Mouse (Mus musculus): ENCODE results near the gene 9130230L23Rik. TPM values are rescaled to one million over a fixed set of nuclear protein-coding genes. Genes with fewer than 3 reads are reported as not detected.

Gene 9130230L23Rik
- polyA plus RNA-seq, 1 experiment from 2014 or later: 1.7 TPM

DNA sequence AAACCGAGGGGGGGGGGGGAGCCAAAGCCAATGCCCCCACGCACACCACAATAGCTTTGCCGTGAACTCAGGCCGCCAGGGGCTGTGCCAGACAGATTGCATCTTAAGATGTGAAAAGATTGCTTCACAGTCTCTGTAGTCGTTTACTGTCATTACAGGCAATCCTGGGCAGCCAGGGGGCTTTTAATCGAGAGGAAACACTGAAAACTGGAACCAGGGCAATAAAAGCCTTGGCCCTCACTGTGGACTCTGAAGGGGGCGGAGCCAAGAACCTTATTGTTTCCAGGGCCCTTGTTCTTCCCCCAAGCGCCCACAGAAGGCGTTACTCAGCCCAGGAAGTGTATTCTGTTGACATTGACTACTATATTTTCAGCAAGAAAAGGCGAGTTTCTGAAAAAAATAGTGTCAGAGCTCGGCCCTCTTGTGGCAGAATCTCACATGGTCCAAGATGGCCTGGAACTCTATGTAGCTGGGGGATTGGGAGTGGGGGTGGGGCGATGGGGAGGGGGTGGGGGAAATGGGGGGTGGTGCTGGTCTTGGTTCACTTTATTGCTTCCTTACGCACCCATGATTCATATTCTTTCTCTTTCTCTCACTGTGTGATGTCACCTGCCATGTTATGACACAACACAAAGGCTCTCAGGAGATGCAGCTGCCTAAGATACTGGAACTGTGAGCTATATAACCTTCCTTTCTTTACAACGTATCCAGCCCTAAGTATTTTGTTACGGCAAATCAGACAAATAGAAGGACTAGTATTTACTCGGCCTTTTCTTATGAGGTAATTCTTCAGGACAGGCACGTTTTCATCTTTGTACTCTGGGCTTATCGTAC, 53.2 kb downstream of the 9130230L23Rik start:
- no peak overlapping the region for H3K27ac ChIP-seq (ENCODE audit: low read length)
- no peaks in the 10 kb centered on the region for H3K36me3 ChIP-seq (ENCODE audit: insufficient read depth, low read length)
- TF ChIP-seq CTCF (IDR thresholded peaks at IDR 0.05): no peak
- TF ChIP-seq EP300 (IDR thresholded peaks at IDR 0.05): no peak
- no peaks in the 10 kb centered on the region for H3K27me3 ChIP-seq (replicated peaks; ENCODE audit: insufficient read depth, low read length)
- ATAC-seq (no peak; the same call in 1 of the 2 replicates), DNase-seq (ENCODE audit: low spot score) (peak; percentile 7)
- H3K4me2 ChIP-seq (replicated peaks; ENCODE audit: low read depth, low read length): no peak overlapping the region
- WGBS: 67% methylated on average over 18 of the region's 18 CpGs
- no peaks in the 10 kb centered on the region for H3K4me1 ChIP-seq (ENCODE audit: insufficient read depth, low read depth, low read length)
- no peak overlapping the region for H3K9ac ChIP-seq (replicated peaks; ENCODE audit: low read depth)
- H3K4me3 ChIP-seq (ENCODE audit: low read depth, low read length): no peak overlapping the region
- H3K9me3 ChIP-seq (ENCODE audit: low read length): no peaks in the 10 kb centered on the region

DNA sequence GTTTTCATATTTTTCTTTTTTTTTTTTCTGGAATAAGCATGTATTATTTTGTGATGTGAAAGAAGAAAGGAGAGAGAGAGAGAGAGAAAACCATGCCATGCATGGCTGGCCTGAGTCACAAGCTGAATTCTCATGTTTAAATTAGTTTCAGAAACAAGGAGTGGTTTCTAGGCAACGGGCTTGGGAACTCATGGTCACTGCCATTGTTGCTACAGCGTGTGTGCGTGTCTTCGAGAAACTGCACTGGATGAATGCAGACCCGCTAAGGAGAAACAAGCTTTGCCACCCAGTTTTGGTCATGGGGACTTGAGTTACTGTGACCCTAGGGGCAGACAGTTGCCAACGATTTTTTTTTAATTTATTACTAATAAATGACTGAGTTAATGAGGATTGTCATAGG, 53.8 kb downstream of the 9130230L23Rik start:
- no peak overlapping the region for H3K4me2 ChIP-seq (replicated peaks; ENCODE audit: low read depth, low read length)
- H3K27ac ChIP-seq (ENCODE audit: low read length): no peak overlapping the region
- no peaks in the 10 kb centered on the region for H3K9me3 ChIP-seq (ENCODE audit: low read length)
- no peaks in the 10 kb centered on the region for H3K36me3 ChIP-seq (ENCODE audit: insufficient read depth, low read length)
- no peaks in the 10 kb centered on the region for H3K4me1 ChIP-seq (ENCODE audit: insufficient read depth, low read depth, low read length)
- no peak overlapping the region for H3K4me3 ChIP-seq (ENCODE audit: low read depth, low read length)
- ATAC-seq (no peak), DNase-seq (ENCODE audit: low spot score) (peak; percentile 48)
- no peak for TF ChIP-seq CTCF (IDR thresholded peaks at IDR 0.05)
- no peak for TF ChIP-seq EP300 (IDR thresholded peaks at IDR 0.05)
- 40% methylated on average over 6 of the region's 6 CpGs for WGBS
- H3K27me3 ChIP-seq (replicated peaks; ENCODE audit: insufficient read depth, low read length): no peaks in the 10 kb centered on the region
- H3K9ac ChIP-seq (replicated peaks; ENCODE audit: low read depth): no peak overlapping the region

DNA sequence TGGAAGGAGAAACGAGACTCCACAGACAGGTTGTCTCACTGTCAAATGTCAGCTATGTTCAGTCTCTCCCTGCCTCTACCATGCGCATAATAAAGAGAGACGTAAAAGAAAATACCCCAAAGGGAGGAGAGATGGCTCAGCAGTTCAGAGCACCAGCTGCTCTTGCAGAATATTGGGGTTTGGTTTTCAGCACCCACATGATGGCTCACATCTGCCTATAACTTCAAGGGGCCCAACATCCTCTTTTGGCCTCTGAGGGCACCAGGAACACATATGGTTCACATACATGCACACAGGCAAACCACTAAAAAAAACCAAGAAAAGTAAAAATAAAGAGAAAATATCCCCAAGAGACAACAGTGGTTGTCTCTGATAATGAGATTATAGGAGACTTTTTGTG, 54.3 kb downstream of the 9130230L23Rik start:
- Histone ChIP-seq H3K4me2 (replicated peaks; ENCODE audit: low read depth, low read length) (no peak overlapping the region), H3K4me1 (ENCODE audit: insufficient read depth, low read depth, low read length) (no peaks in the 10 kb centered on the region), H3K9ac (replicated peaks; ENCODE audit: low read depth) (no peak overlapping the region), H3K36me3 (ENCODE audit: insufficient read depth, low read length) (no peaks in the 10 kb centered on the region), H3K27ac (ENCODE audit: low read length) (no peak overlapping the region), H3K4me3 (ENCODE audit: low read depth, low read length) (no peak overlapping the region), H3K27me3 (replicated peaks; ENCODE audit: insufficient read depth, low read length) (no peaks in the 10 kb centered on the region), H3K9me3 (ENCODE audit: low read length) (no peaks in the 10 kb centered on the region)
- ATAC-seq (no peak), DNase-seq (ENCODE audit: low spot score) (no peak)
- 86% methylated on average over 3 of the region's 3 CpGs for WGBS
- no peak for TF ChIP-seq CTCF (IDR thresholded peaks at IDR 0.05)

DNA sequence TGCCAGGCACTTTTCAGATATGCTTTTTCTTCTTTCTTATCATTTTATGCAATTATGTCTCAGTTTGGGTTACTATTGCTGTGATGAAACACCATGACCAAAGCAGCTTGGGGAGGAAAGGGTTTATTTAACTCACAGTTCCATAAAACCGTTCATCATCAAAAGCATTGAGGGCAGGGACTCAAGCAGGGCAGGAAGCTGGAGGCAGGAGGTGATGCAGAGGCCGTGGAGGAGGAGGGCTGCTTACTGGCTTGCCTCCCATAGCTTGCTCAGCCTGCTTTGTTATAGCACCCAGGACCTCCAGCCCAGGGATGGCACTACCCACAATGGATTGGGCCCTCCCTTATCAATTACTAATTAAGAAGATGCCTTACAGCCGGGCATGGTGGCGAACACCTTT, 62.9 kb downstream of the 9130230L23Rik start:
- no peaks in the 10 kb centered on the region for H3K27me3 ChIP-seq (replicated peaks; ENCODE audit: insufficient read depth, low read length)
- TF ChIP-seq EP300 (IDR thresholded peaks at IDR 0.05) (no peak), CTCF (IDR thresholded peaks at IDR 0.05) (no peak)
- no peaks in the 10 kb centered on the region for H3K9me3 ChIP-seq (ENCODE audit: low read length)
- H3K4me1 ChIP-seq (ENCODE audit: insufficient read depth, low read depth, low read length): no peaks in the 10 kb centered on the region
- H3K4me3 ChIP-seq (ENCODE audit: low read depth, low read length): no peak overlapping the region
- WGBS: 52% methylated on average over 4 of the region's 4 CpGs
- no peak overlapping the region for H3K27ac ChIP-seq (ENCODE audit: low read length)
- DNase-seq (ENCODE audit: low spot score): no peak
- H3K36me3 ChIP-seq (ENCODE audit: insufficient read depth, low read length): no peaks in the 10 kb centered on the region
- H3K4me2 ChIP-seq (replicated peaks; ENCODE audit: low read depth, low read length): no peak overlapping the region
- ATAC-seq: no peak
- no peak overlapping the region for H3K9ac ChIP-seq (replicated peaks; ENCODE audit: low read depth)

DNA sequence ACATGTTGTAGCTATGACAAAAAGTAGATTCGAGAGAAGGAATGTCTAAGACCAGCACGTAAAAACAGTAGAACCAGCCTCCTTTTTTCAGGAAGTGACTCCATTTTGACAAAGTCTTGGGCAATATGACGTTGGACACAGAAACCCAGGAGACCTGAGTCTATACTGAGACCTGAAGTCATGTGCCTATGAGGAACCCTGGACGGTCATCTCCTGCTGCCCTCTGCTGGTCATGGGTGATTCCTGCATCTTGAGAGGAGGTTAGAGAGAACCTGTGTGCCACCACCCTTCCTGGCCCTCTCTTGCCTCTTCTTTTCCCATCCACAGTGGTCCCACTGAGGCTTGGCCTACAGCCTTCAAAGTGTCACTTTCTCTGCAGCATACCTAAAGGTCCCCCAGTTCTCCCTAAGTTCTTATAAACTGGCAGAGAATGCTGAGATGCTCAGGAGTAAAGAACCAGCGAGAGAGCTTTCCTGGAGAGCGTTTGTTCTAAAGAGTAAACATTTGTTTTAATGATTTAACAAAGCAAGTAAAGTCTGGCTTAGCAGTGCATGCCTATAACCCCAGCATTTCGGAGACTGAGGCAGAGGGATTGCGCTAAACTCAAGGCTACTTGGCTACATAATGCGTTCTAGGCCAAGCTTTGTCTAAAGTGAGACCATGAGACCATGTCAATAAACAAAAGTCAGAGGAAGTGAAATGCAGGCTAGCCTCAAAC, 65.9 kb downstream of the 9130230L23Rik start:
- Histone ChIP-seq H3K27me3 (replicated peaks; ENCODE audit: insufficient read depth, low read length) (no peaks in the 10 kb centered on the region), H3K27ac (ENCODE audit: low read length) (no peak overlapping the region), H3K9me3 (ENCODE audit: low read length) (no peaks in the 10 kb centered on the region), H3K4me2 (replicated peaks; ENCODE audit: low read depth, low read length) (no peak overlapping the region), H3K4me3 (ENCODE audit: low read depth, low read length) (no peak overlapping the region), H3K4me1 (ENCODE audit: insufficient read depth, low read depth, low read length) (no peaks in the 10 kb centered on the region), H3K9ac (replicated peaks; ENCODE audit: low read depth) (no peak overlapping the region), H3K36me3 (ENCODE audit: insufficient read depth, low read length) (no peaks in the 10 kb centered on the region)
- DNase-seq (ENCODE audit: low spot score): peak; percentile 88
- 39% methylated on average over 9 of the region's 9 CpGs for WGBS
- ATAC-seq: peak; percentile 91
- TF ChIP-seq EP300 (IDR thresholded peaks at IDR 0.05) (no peak), CTCF (IDR thresholded peaks at IDR 0.05) (peak; percentile 97)

DNA sequence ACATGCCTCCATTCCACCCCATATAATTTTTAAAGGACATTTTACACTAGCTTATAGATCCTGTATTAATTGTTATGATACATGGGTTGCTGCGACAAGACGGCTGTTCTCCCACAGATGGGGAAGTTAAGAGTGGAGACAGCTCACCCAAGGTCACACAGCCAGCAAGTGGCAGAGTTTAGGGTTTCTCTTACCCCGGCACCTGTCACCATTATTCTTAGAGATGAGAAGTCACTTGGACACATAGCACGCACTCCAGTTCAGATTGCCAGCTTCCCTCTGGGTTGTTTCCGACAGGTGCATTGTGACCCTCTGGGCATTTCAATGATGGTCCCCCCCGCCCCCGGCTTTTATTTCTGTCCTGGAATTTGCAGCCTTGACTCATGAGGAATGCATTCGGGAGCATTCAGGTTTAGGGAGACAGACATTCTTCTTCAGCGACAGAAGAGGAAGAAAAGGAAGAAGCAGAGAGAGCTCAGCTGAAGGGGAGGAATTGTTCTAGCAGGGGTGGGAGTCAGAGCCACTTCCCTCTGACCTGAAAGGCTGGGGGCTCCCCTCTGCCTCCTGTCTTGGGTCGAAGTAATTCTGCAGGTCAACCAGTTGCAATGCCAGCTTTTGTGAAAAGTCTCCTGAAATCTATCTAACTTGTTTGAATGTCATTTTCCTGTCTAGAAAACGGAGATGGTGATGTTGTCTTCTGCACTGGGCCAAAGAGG, 66.9 kb downstream of the 9130230L23Rik start:
- H3K27ac ChIP-seq (ENCODE audit: low read length): no peak overlapping the region
- no peaks in the 10 kb centered on the region for H3K9me3 ChIP-seq (ENCODE audit: low read length)
- 59% methylated on average over 11 of the region's 11 CpGs for WGBS
- no peaks in the 10 kb centered on the region for H3K27me3 ChIP-seq (replicated peaks; ENCODE audit: insufficient read depth, low read length)
- H3K4me3 ChIP-seq (ENCODE audit: low read depth, low read length): no peak overlapping the region
- no peak for TF ChIP-seq CTCF (IDR thresholded peaks at IDR 0.05)
- no peak for TF ChIP-seq EP300 (IDR thresholded peaks at IDR 0.05)
- no peaks in the 10 kb centered on the region for H3K36me3 ChIP-seq (ENCODE audit: insufficient read depth, low read length)
- H3K4me2 ChIP-seq (replicated peaks; ENCODE audit: low read depth, low read length): no peak overlapping the region
- ATAC-seq (no peak), DNase-seq (ENCODE audit: low spot score) (no peak)
- no peak overlapping the region for H3K9ac ChIP-seq (replicated peaks; ENCODE audit: low read depth)
- H3K4me1 ChIP-seq (ENCODE audit: insufficient read depth, low read depth, low read length): no peaks in the 10 kb centered on the region
